Mouse (Mus musculus) kidney, embryonic 15.5 days (tissue): Measurements from ENCODE around the gene Aplp1. TPM values are rescaled to one million over a fixed set of nuclear protein-coding genes. Genes with fewer than 3 reads are reported as not detected.

ENCODE experiments used
- ATAC-seq: fragments of 200-750 bp; cut with Nextera tagmentation; replicated peaks from 2 replicates; pipeline ENCODE4 v1.8.0; 2017; ENCODE audit warnings: moderate TSS enrichment; ENCODE audit not compliant: low FRiP score
- H3K27ac ChIP-seq: fragments of 300-500 bp; sonication (generic); 2 replicates; pipeline ENCODE4 v1.5.1; 2015; ENCODE audit warnings: mild to moderate bottlenecking, inconsistent platforms
- H3K27me3 ChIP-seq: fragments of 300-500 bp; sonication (generic); 2 replicates; pipeline ENCODE4 v1.6.1; 2015; ENCODE audit warnings: inconsistent platforms
- H3K36me3 ChIP-seq: fragments of 300-500 bp; sonication (generic); 2 replicates; pipeline ENCODE4 v1.6.1; 2015; ENCODE audit warnings: inconsistent platforms
- H3K4me1 ChIP-seq: fragments of 300-500 bp; sonication (generic); 2 replicates; pipeline ENCODE4 v1.6.1; 2015; ENCODE audit warnings: inconsistent platforms
- H3K4me2 ChIP-seq: fragments of 300-500 bp; sonication (generic); 2 replicates; pipeline ENCODE4 v1.6.1; 2015; ENCODE audit warnings: moderate library complexity, mild to moderate bottlenecking, inconsistent platforms
- H3K4me3 ChIP-seq: fragments of 300-500 bp; sonication (generic); replicated peaks from 2 replicates; pipeline ENCODE4 v1.5.1; 2015; ENCODE audit warnings: mild to moderate bottlenecking, inconsistent platforms
- H3K9ac ChIP-seq: fragments of 300-500 bp; sonication (generic); 2 replicates; pipeline ENCODE4 v1.6.1; 2015; ENCODE audit warnings: mild to moderate bottlenecking, inconsistent platforms
- H3K9me3 ChIP-seq: fragments of 300-500 bp; sonication (generic); replicated peaks from 2 replicates; pipeline ENCODE4 v1.6.1; 2016; ENCODE audit warnings: inconsistent platforms
- WGBS: fragments of 180-500 bp; shearing (Covaris S2); methylation state at CpG from one replicate; pipeline ENCODE4 v1.1.7; 2015; ENCODE audit warnings: mixed read lengths; 5-methylcytosine and 5-hydroxymethylcytosine counted together
- polyA plus RNA-seq: library from polyadenylated mRNA; unstranded; fragments of >200 nt; fragmentation: Nextera tagmentation; extraction: Ambion mirVana; gene quantifications from 2 replicates; pipeline ENCODE4 v1.2.1, GENCODE M21; 2015

The Aplp1 gene
- polyA plus RNA-seq, 1 experiment from 2014 or later: 28.6 TPM

GRCm38 (mm10) chr7:30394871-30395270 is 50.5 kb downstream of the Aplp1 start:
- 0 out of 2 replicates have a peak, but pooled peaks cover 2% of the 10 kb centered on the region for H3K4me1 ChIP-seq
- H3K9me3 ChIP-seq: no peaks in the 10 kb centered on the region
- H3K36me3 ChIP-seq: no peaks in the 10 kb centered on the region
- no peak for ATAC-seq
- peak overlapping the region; percentile 63; the same call in 1 of the 2 replicates for H3K27ac ChIP-seq
- no peak overlapping the region for H3K9ac ChIP-seq
- 64% methylated on average over 2 of the region's 2 CpGs for WGBS
- no peak overlapping the region for H3K4me2 ChIP-seq
- no peak overlapping the region for H3K4me3 ChIP-seq
- no peaks in the 10 kb centered on the region for H3K27me3 ChIP-seq

GRCm38 (mm10) chr7:30394379-30394778 is 51.0 kb downstream of the Aplp1 start:
- ATAC-seq: 0 out of 2 replicates have a peak, but pooled peaks have one; percentile 46
- peak overlapping the region; percentile 66 for H3K27ac ChIP-seq
- H3K27me3 ChIP-seq: no peaks in the 10 kb centered on the region
- H3K4me3 ChIP-seq: no peak overlapping the region
- H3K9me3 ChIP-seq: no peaks in the 10 kb centered on the region
- 0 out of 2 replicates have a peak overlapping the region, but pooled peaks have one; percentile 21 for H3K9ac ChIP-seq
- H3K36me3 ChIP-seq: no peaks in the 10 kb centered on the region
- 0 out of 2 replicates have a peak, but pooled peaks cover 2% of the 10 kb centered on the region for H3K4me1 ChIP-seq
- no peak overlapping the region for H3K4me2 ChIP-seq
- 48% methylated on average over 11 of the region's 11 CpGs for WGBS

- no peak for ATAC-seq
- Histone ChIP-seq H3K27ac (peak overlapping the region; percentile 66), H3K4me3 (no peak overlapping the region), H3K9me3 (no peaks in the 10 kb centered on the region), H3K4me1 (no peaks in the 10 kb centered on the region), H3K9ac (no peak overlapping the region), H3K27me3 (no peaks in the 10 kb centered on the region), H3K4me2 (no peak overlapping the region), H3K36me3 (no peaks in the 10 kb centered on the region)
- WGBS: 85% methylated on average over 4 of the region's 4 CpGs
These were observed 51.7 kb downstream of the Aplp1 start for GRCm38 (mm10) chr7:30393631-30394030.

DNA sequence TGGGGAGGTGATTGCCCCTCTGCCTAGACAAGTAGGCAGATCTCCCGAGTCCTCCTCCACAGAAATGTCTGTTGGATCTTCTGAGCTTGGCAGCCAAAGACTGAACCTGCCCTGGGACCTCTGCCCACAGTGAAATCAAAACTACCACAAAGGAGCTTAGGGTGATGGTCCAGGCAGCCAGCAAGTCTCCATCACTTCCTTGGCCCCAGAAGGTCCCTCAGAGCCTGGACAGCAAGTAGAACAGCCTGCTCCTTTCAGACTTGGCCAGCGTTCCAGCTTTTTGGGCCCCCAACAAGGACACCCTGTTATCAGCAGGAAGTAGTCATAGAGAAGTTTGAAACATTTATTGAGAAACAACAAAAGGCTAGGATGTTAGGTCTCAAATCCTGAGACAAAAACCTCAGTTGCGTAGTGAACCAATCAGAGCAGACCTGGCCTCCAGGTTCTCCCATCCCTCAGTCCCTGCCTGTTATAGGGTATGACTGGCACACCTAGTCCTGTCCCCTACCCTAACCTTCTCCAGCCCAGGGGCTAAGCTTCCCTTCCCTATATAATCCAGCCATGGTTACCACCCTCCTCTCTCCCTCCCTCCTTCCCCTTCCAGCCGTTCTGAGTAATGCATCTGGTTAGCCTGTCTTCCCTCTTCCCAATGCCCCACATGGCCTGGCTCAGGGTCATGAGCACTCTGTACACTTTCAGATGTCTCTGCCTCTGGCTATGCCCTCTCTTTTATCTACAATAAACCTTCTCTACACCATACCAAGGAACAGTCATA is 52.4 kb downstream of the Aplp1 start:
- no peak overlapping the region for H3K27ac ChIP-seq
- H3K27me3 ChIP-seq: no peaks in the 10 kb centered on the region
- 64% methylated on average over 4 of the region's 4 CpGs for WGBS
- H3K9ac ChIP-seq: no peak overlapping the region
- H3K4me1 ChIP-seq: no peaks in the 10 kb centered on the region
- H3K4me3 ChIP-seq: no peak overlapping the region
- no peaks in the 10 kb centered on the region for H3K9me3 ChIP-seq
- no peaks in the 10 kb centered on the region for H3K36me3 ChIP-seq
- H3K4me2 ChIP-seq: no peak overlapping the region
- no peak for ATAC-seq

Other genes with a start within 250 kb of the Aplp1 start
- gene Capns1, start 246.7 kb downstream of the Aplp1 start, polyA plus RNA-seq: 90.8 and 98.8 TPM in 2 replicates
- gene Polr2i, start 213.6 kb downstream of the Aplp1 start, polyA plus RNA-seq: 148 and 152 TPM in 2 replicates
- 174 and 190 TPM in 2 replicates for gene Tbcb, start 213.3 kb downstream of the Aplp1 start, polyA plus RNA-seq
- not detected in 2 replicates for gene Ovol3, start 209.8 kb downstream of the Aplp1 start, polyA plus RNA-seq
- gene Thap8, start 165.4 kb downstream of the Aplp1 start, polyA plus RNA-seq: 0.59 and 0.61 TPM in 2 replicates
- gene Wdr62, start 165.1 kb downstream of the Aplp1 start, polyA plus RNA-seq: 8.6 and 9.9 TPM in 2 replicates
- 33.3 and 36.5 TPM in 2 replicates for gene Clip3, start 153.8 kb downstream of the Aplp1 start, polyA plus RNA-seq
- gene Alkbh6, start 136.8 kb downstream of the Aplp1 start, polyA plus RNA-seq: 94.7 and 95.7 TPM in 2 replicates
- 88.2 and 97.7 TPM in 2 replicates for gene Syne4, start 130.7 kb downstream of the Aplp1 start, polyA plus RNA-seq
- 2.6 TPM in 1 of 2 replicates, not detected in the other for gene E130208F15Rik, start 123.8 kb downstream of the Aplp1 start, polyA plus RNA-seq
- 17.3 and 18.7 TPM in 2 replicates for gene Sdhaf1, start 121.6 kb downstream of the Aplp1 start, polyA plus RNA-seq
- gene Lrfn3, start 82.8 kb downstream of the Aplp1 start, polyA plus RNA-seq: 6.5 and 7.2 TPM in 2 replicates
- 33.8 and 37.9 TPM in 2 replicates for gene Tyrobp, start 31.8 kb downstream of the Aplp1 start, polyA plus RNA-seq
- 0.64 and 1.5 TPM in 2 replicates for gene Hcst, start 25.7 kb downstream of the Aplp1 start, polyA plus RNA-seq
- 1.3 and 2.0 TPM in 2 replicates for gene Nfkbid, start 23.8 kb downstream of the Aplp1 start, polyA plus RNA-seq
- gene Kirrel2, start 12.2 kb upstream of the Aplp1 start, polyA plus RNA-seq: 0.54 and 0.77 TPM in 2 replicates
- gene Nphs1, start 12.8 kb upstream of the Aplp1 start, polyA plus RNA-seq: 3.6 and 4.8 TPM in 2 replicates
- gene Prodh2, start 48.1 kb upstream of the Aplp1 start, polyA plus RNA-seq: 12.8 and 14.4 TPM in 2 replicates
- gene Arhgap33, start 89.5 kb upstream of the Aplp1 start, polyA plus RNA-seq: 11.7 and 16.0 TPM in 2 replicates
- 12.8 and 20.1 TPM in 2 replicates for gene Hspb6, start 106.6 kb upstream of the Aplp1 start, polyA plus RNA-seq
- gene Proser3, start 106.8 kb upstream of the Aplp1 start, polyA plus RNA-seq: 14.1 and 18.6 TPM in 2 replicates
- 37.6 and 40.5 TPM in 2 replicates for gene Lin37, start 114.3 kb upstream of the Aplp1 start, polyA plus RNA-seq
- 94.8 and 102 TPM in 2 replicates for gene U2af1l4, start 117.8 kb upstream of the Aplp1 start, polyA plus RNA-seq
- 15.0 and 17.0 TPM in 2 replicates for gene Gm49396, start 117.8 kb upstream of the Aplp1 start, polyA plus RNA-seq
- 152 TPM in 2 replicates for gene Psenen, start 118.1 kb upstream of the Aplp1 start, polyA plus RNA-seq
- gene Igflr1, start 119.9 kb upstream of the Aplp1 start, polyA plus RNA-seq: 3.8 and 6.0 TPM in 2 replicates
- gene Kmt2b, start 143.2 kb upstream of the Aplp1 start, polyA plus RNA-seq: 6.7 and 10.9 TPM in 2 replicates
- 0.36 and 0.63 TPM in 2 replicates for gene Zbtb32, start 153.4 kb upstream of the Aplp1 start, polyA plus RNA-seq
- gene Upk1a, start 167.3 kb upstream of the Aplp1 start, polyA plus RNA-seq: 3.6 and 5.3 TPM in 2 replicates
- 1,049 and 1,131 TPM in 2 replicates for gene Cox6b1, start 180.6 kb upstream of the Aplp1 start, polyA plus RNA-seq
- gene Etv2, start 190.3 kb upstream of the Aplp1 start, polyA plus RNA-seq: not detected in 2 replicates
- 118 and 119 TPM in 2 replicates for gene Rbm42, start 204.8 kb upstream of the Aplp1 start, polyA plus RNA-seq
- 58.0 and 61.1 TPM in 2 replicates for gene Haus5, start 219.5 kb upstream of the Aplp1 start, polyA plus RNA-seq
- gene Pmis2, start 226.1 kb upstream of the Aplp1 start, polyA plus RNA-seq: not detected in 2 replicates